24 mouse cellular contexts compared by ENCODE assay signal in the genomic region with DNA sequence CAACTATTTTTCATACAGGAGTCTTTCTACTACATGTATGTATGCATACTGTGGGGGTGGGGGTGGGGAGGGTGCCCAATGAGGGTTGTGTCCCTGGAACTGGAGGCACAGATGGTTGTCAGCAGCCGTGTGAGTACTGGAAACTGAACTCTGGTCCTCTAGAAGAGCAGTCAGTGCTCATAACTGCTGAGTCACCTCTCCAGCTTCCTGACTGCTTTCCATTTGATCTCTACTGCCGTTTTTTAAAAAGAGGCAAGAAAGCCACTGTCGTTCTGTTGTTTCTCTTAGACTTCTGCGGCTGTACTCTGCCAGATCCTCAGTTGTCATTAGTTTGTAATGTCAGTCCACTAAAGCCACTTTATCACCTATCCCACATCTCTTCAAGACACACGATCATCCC. TPM values are rescaled to one million over a fixed set of nuclear protein-coding genes. Genes with fewer than 3 reads are reported as not detected.
A peak's percentile ranks its signal among the peaks of the same experiment; 100 is the strongest.
DNase-seq lines count a peak whose midpoint lies in the region; ATAC-seq lines count a peak whose summit lies in the region.
"Had no signal": no experiment of that assay in that cellular context is flagged by ENCODE, and none has a peak within 500 bp of the region (broad histone marks: within the 10 kb centered on the region; RNA-seq: fewer than 3 reads in every experiment).

No protein-coding gene starts in this region.

- peak; percentile 36 for DNase-seq in heart, adult 11 months
- DNase-seq in heart, postnatal 4 days: no peak
- DNase-seq in thymus, postnatal 0 days (ENCODE audit: low spot score): peak; percentile 29
- no peak for DNase-seq in thymus, postnatal 10 days (ENCODE audit: low spot score in 2 of 2)
- DNase-seq in ovary, postnatal 36 days (ENCODE audit: low spot score): no peak
- DNase-seq in lung, postnatal 36 days: no peak
- DNase-seq: adrenal gland, postnatal 14 days; cerebellum, adult 2 months; cerebellum, postnatal 14 days; gastrocnemius, postnatal 10 days; heart, postnatal 10 days had no signal

- H3K27ac ChIP-seq in brown adipose tissue, adult 24 weeks (replicated peaks; ENCODE audit: low read depth, low read length): 0 out of 2 replicates have a peak overlapping the region, but pooled peaks have one; percentile 21
- H3K27ac ChIP-seq: embryonic facial prominence, embryonic 13.5 days; forebrain, embryonic 12.5 days; hindbrain, embryonic 13.5 days; hindbrain, postnatal 0 days had no signal

- H3K4me1 ChIP-seq in brown adipose tissue, adult 24 weeks (ENCODE audit: control insufficient read depth, insufficient read depth, insufficient read length, low read length): peaks cover 5% of the 10 kb centered on the region; the same call in 1 of the 2 replicates
- H3K4me1 ChIP-seq: embryonic facial prominence, embryonic 13.5 days; forebrain, embryonic 12.5 days; hindbrain, embryonic 13.5 days had no signal

- peak; percentile 37; the same call in 1 of the 2 replicates for ATAC-seq in megakaryocyte progenitor cell, adult 5-6 weeks (replicated peaks; ENCODE audit: poor library complexity)
- ATAC-seq: activated CD4-positive, CD25-positive, alpha-beta regulatory T cell, adult 4 months; forebrain, embryonic 16.5 days; hindbrain, postnatal 0 days; Patski had no signal

- H3K4me3 ChIP-seq in brown adipose tissue, adult 24 weeks (ENCODE audit: insufficient read depth, low read depth, low read length): no peak overlapping the region
- H3K4me3 ChIP-seq: embryonic facial prominence, embryonic 13.5 days; forebrain, embryonic 12.5 days; hindbrain, embryonic 13.5 days had no signal

RNA-seq across cellular contexts. Expression of a gene that starts 19.1 kb away (rescaled TPM):
- total RNA-seq in heart, postnatal 4 days (2021): 1 to 10 TPM in 1 of 2 experiments, under 1 TPM in 1; 0.71 to 1.2 TPM
- polyA plus RNA-seq in thymus, postnatal 0 days (2015; fragmentation: Nextera tagmentation; extraction: Ambion mirVana): 1.6 and 1.7 TPM in 2 replicates
- 184 and 242 TPM in 2 replicates for polyA plus RNA-seq in brown adipose tissue, adult 24 weeks (2012; ENCODE audit: insufficient read depth, insufficient read length, missing spikeins)
- total RNA-seq in megakaryocyte progenitor cell, adult 5-6 weeks (2015): 10.5 and 11.4 TPM in 2 replicates
- total RNA-seq in megakaryocyte progenitor cell, adult 5-6 weeks (2017): 7.2 and 9.1 TPM in 2 replicates
- polyA plus RNA-seq: G1E had no signal

RNA-seq across cellular contexts. Expression of a gene that starts 19.2 kb away (rescaled TPM):
- total RNA-seq in heart, postnatal 4 days (2021): under 1 TPM; 0.83 TPM
- 0.13 TPM in 1 of 2 replicates, not detected in the other for polyA plus RNA-seq in thymus, postnatal 0 days (2015; fragmentation: Nextera tagmentation; extraction: Ambion mirVana)
- 1.1 and 1.5 TPM in 2 replicates for polyA plus RNA-seq in brown adipose tissue, adult 24 weeks (2012; ENCODE audit: insufficient read depth, insufficient read length, missing spikeins)
- total RNA-seq in megakaryocyte progenitor cell, adult 5-6 weeks (2015): not detected in 2 replicates
- total RNA-seq in megakaryocyte progenitor cell, adult 5-6 weeks (2017): not detected in 2 replicates
- total RNA-seq: hematopoietic stem cell, adult 5-6 weeks had no signal
- polyA plus RNA-seq: activated CD4-positive, CD25-positive, alpha-beta regulatory T cell, adult 4 months; C2C12; heart, embryonic 14.5 days had no signal

Comparison
In these comparisons a context has a peak if more than half of its experiments do, and no peak if none do; other contexts are left out.
1. DNase-seq: peak in heart, adult 11 months (single experiment) and thymus, postnatal 0 days (single experiment); none in heart, postnatal 4 days (single experiment), thymus, postnatal 10 days (0 of 2), ovary, postnatal 36 days (single experiment) and lung, postnatal 36 days (single experiment).